Mouse (Mus musculus): ENCODE measurements around the gene Thsd1. TPM values are rescaled to one million over a fixed set of nuclear protein-coding genes. Genes with fewer than 3 reads are reported as not detected.

Gene Thsd1
- polyA plus RNA-seq, 1 experiment from 2014 or later = 1.7 TPM

GRCm38 (mm10) chr8:22197914-22198313, 29.2 kb upstream of the Thsd1 start:
- no peaks in the 10 kb centered on the region for H3K27me3 ChIP-seq (ENCODE audit: insufficient read depth, low read length)
- no peak for ATAC-seq
- no peak overlapping the region for H3K27ac ChIP-seq (ENCODE audit: low read depth)
- no peak overlapping the region for H3K9ac ChIP-seq (replicated peaks)
- H3K4me3 ChIP-seq (ENCODE audit: low read depth, low read length) = no peak overlapping the region
- no peak for DNase-seq
- peaks cover 23% of the 10 kb centered on the region for H3K36me3 ChIP-seq (replicated peaks; ENCODE audit: insufficient read depth, low read length)
- no peak overlapping the region for H3K4me2 ChIP-seq (ENCODE audit: low read depth, low read length)
- no peak for TF ChIP-seq CTCF (IDR thresholded peaks at IDR 0.05; ENCODE audit: low read depth)
- TF ChIP-seq EP300 (IDR thresholded peaks at IDR 0.05; ENCODE audit: low read depth) = no peak
- H3K4me1 ChIP-seq (ENCODE audit: insufficient read depth) = peaks cover 14% of the 10 kb centered on the region
- no peaks in the 10 kb centered on the region for H3K9me3 ChIP-seq (ENCODE audit: low read length)
- 87% methylated on average over 6 of the region's 6 CpGs for WGBS (ENCODE audit: insufficient replicate concordance)

- Histone ChIP-seq H3K4me3 (ENCODE audit: low read depth, low read length) (no peak overlapping the region), H3K27ac (ENCODE audit: low read depth) (no peak overlapping the region), H3K9ac (replicated peaks) (no peak overlapping the region), H3K9me3 (ENCODE audit: low read length) (no peaks in the 10 kb centered on the region), H3K4me1 (ENCODE audit: insufficient read depth) (peaks cover 4% of the 10 kb centered on the region), H3K4me2 (ENCODE audit: low read depth, low read length) (no peak overlapping the region), H3K36me3 (replicated peaks; ENCODE audit: insufficient read depth, low read length) (peaks cover 23% of the 10 kb centered on the region), H3K27me3 (ENCODE audit: insufficient read depth, low read length) (no peaks in the 10 kb centered on the region)
- peak; percentile 28; the same call in 1 of the 2 replicates for TF ChIP-seq CTCF (IDR thresholded peaks at IDR 0.05; ENCODE audit: low read depth)
- TF ChIP-seq EP300 (IDR thresholded peaks at IDR 0.05; ENCODE audit: low read depth) = no peak
- DNase-seq (no peak), ATAC-seq (no peak)
- WGBS (ENCODE audit: insufficient replicate concordance) = 97% methylated on average over 8 of the region's 8 CpGs
Measured at GRCm38 (mm10) chr8:22199481-22199880, 27.6 kb upstream of the Thsd1 start.

- no peaks in the 10 kb centered on the region for H3K4me1 ChIP-seq (ENCODE audit: insufficient read depth)
- 48% methylated on average over 4 of the region's 4 CpGs for WGBS (ENCODE audit: insufficient replicate concordance)
- TF ChIP-seq CTCF (IDR thresholded peaks at IDR 0.05; ENCODE audit: low read depth) = no peak
- TF ChIP-seq EP300 (IDR thresholded peaks at IDR 0.05; ENCODE audit: low read depth) = no peak
Measured at GRCm38 (mm10) chr8:22207535-22207934, 19.6 kb upstream of the Thsd1 start.

GRCm38 (mm10) chr8:22209012-22209411, 18.1 kb upstream of the Thsd1 start:
- TF ChIP-seq CTCF (IDR thresholded peaks at IDR 0.05; ENCODE audit: low read depth) (no peak), EP300 (IDR thresholded peaks at IDR 0.05; ENCODE audit: low read depth) (peak; percentile 61)
- 22% methylated on average over 5 of the region's 5 CpGs for WGBS (ENCODE audit: insufficient replicate concordance)

More at GRCm38 (mm10) chr8:22207535-22207934, 19.6 kb upstream of the Thsd1 start:
- no peak overlapping the region for H3K4me3 ChIP-seq (ENCODE audit: low read depth, low read length)
- DNase-seq (no peak), ATAC-seq (no peak)
- no peaks in the 10 kb centered on the region for H3K27me3 ChIP-seq (ENCODE audit: insufficient read depth, low read length)
- H3K27ac ChIP-seq (ENCODE audit: low read depth) = no peak overlapping the region
- no peak overlapping the region for H3K9ac ChIP-seq (replicated peaks)
- H3K36me3 ChIP-seq (replicated peaks; ENCODE audit: insufficient read depth, low read length) = peaks cover 17% of the 10 kb centered on the region
- H3K4me2 ChIP-seq (ENCODE audit: low read depth, low read length) = no peak overlapping the region
- H3K9me3 ChIP-seq (ENCODE audit: low read length) = no peaks in the 10 kb centered on the region

GRCm38 (mm10) chr8:22214826-22215225, 12.3 kb upstream of the Thsd1 start:
- DNase-seq (no peak), ATAC-seq (no peak)
- no peak overlapping the region for H3K27ac ChIP-seq (ENCODE audit: low read depth)
- H3K27me3 ChIP-seq (ENCODE audit: insufficient read depth, low read length) = no peaks in the 10 kb centered on the region
- H3K4me1 ChIP-seq (ENCODE audit: insufficient read depth) = no peaks in the 10 kb centered on the region
- TF ChIP-seq CTCF (IDR thresholded peaks at IDR 0.05; ENCODE audit: low read depth) = no peak
- no peak for TF ChIP-seq EP300 (IDR thresholded peaks at IDR 0.05; ENCODE audit: low read depth)
- no peaks in the 10 kb centered on the region for H3K9me3 ChIP-seq (ENCODE audit: low read length)
- H3K4me2 ChIP-seq (ENCODE audit: low read depth, low read length) = no peak overlapping the region
- 92% methylated on average over 10 of the region's 10 CpGs for WGBS (ENCODE audit: insufficient replicate concordance)
- peaks cover 42% of the 10 kb centered on the region for H3K36me3 ChIP-seq (replicated peaks; ENCODE audit: insufficient read depth, low read length)
- no peak overlapping the region for H3K9ac ChIP-seq (replicated peaks)
- H3K4me3 ChIP-seq (ENCODE audit: low read depth, low read length) = no peak overlapping the region

More at GRCm38 (mm10) chr8:22209012-22209411, 18.1 kb upstream of the Thsd1 start:
- DNase-seq (no peak), ATAC-seq (0 out of 2 replicates have a peak, but pooled peaks have one; percentile 25)
- H3K4me1 ChIP-seq (ENCODE audit: insufficient read depth) = no peaks in the 10 kb centered on the region
- H3K4me2 ChIP-seq (ENCODE audit: low read depth, low read length) = no peak overlapping the region
- H3K36me3 ChIP-seq (replicated peaks; ENCODE audit: insufficient read depth, low read length) = peaks cover 23% of the 10 kb centered on the region
- no peaks in the 10 kb centered on the region for H3K9me3 ChIP-seq (ENCODE audit: low read length)
- H3K27ac ChIP-seq (ENCODE audit: low read depth) = no peak overlapping the region
- H3K27me3 ChIP-seq (ENCODE audit: insufficient read depth, low read length) = no peaks in the 10 kb centered on the region
- no peak overlapping the region for H3K4me3 ChIP-seq (ENCODE audit: low read depth, low read length)
- H3K9ac ChIP-seq (replicated peaks) = no peak overlapping the region

- Histone ChIP-seq H3K4me1 (ENCODE audit: insufficient read depth) (peaks cover 7% of the 10 kb centered on the region; the same call in 1 of the 2 replicates), H3K9me3 (ENCODE audit: low read length) (no peaks in the 10 kb centered on the region), H3K4me2 (ENCODE audit: low read depth, low read length) (peak overlapping the region; percentile 84; the same call in 1 of the 2 replicates), H3K36me3 (replicated peaks; ENCODE audit: insufficient read depth, low read length) (no peaks in the 10 kb centered on the region), H3K27ac (ENCODE audit: low read depth) (no peak overlapping the region), H3K27me3 (ENCODE audit: insufficient read depth, low read length) (peaks cover 2% of the 10 kb centered on the region; the same call in 1 of the 2 replicates), H3K9ac (replicated peaks) (no peak overlapping the region), H3K4me3 (ENCODE audit: low read depth, low read length) (no peak overlapping the region)
- no peak for TF ChIP-seq EP300 (IDR thresholded peaks at IDR 0.05; ENCODE audit: low read depth)
- no peak for TF ChIP-seq CTCF (IDR thresholded peaks at IDR 0.05; ENCODE audit: low read depth)
- DNase-seq (no peak), ATAC-seq (no peak)
- 42% methylated on average over 8 of the region's 8 CpGs for WGBS (ENCODE audit: insufficient replicate concordance)
Measured at GRCm38 (mm10) chr8:22226361-22226760, 752 bp upstream of the Thsd1 start.

Data from liver, postnatal 0 days (tissue).